Mouse (Mus musculus): ENCODE results near the gene Pld5.

Pld5 gene

GRCm38 (mm10) chr1:176274667-176275610 is at the start of gene Pld5:
TSS of gene Pld5 (minus strand) at chr1:176275312.
- no peak for DNase-seq (ENCODE audit: low read depth, low spot score)

DNA sequence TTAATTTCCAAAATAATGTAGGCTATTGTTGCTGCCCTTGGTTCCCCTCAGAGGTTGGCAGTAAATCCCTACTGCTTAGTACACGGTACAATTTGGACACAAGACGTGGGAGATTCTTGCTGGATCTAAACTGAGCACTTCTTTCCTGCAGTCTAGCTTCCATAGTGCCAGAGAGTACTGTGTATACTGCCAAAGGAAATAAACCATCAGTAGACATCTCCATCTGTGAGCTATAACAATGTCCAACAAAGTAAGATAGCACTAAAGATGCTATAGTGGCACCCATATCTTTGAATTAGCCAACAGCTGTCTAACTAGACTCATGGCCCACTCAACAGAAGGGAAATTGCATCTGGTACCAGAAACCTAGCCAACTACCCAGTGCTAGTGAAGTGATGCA is 40.0 kb upstream of the Pld5 start:
- no peak for DNase-seq (ENCODE audit: low read depth, low spot score)

DNA sequence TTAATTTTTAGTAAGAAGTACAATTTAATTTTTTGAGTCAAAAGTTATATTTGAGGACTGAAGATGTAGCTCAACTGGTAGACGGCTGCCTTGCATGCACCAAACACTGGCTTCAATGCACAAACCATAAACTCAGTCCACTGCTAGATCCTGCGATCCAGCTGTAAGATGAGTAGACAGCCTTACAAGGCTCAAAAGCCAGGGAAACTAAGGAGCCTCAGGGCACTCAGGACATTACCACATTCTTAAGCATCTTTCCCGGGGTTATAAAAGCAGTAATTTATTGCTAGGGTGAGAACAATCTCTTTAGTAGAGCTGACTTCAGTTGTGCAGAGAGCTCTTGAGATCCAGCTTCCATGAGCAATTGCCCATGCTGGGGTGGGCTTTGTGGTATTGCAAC is 35.1 kb upstream of the Pld5 start:
- DNase-seq (ENCODE audit: low read depth, low spot score), result no peak

DNA sequence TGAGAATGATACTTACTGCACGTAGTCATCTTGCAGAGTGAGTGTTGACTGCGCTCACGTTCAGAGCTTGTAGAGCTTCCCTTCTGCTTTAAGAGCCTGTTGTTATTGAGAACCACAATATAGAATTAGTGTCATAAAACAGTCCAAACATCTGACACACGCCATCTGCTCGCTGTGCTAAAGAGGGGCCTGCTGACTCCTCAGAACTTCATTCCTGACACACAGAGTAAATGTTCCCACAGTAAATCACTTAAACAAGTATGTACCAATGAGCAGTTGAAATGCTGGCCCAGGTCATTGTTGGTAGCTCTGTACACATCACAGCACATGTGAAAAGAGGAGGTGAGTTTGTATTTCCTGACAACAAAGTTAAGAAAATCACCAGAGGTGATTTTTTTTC is 14.3 kb upstream of the Pld5 start:
- DNase-seq (ENCODE audit: low read depth, low spot score), result no peak

- DNase-seq (ENCODE audit: low read depth, low spot score), result no peak
Measured at GRCm38 (mm10) chr1:176275611-176275980, 484 bp upstream of the Pld5 start.

DNA sequence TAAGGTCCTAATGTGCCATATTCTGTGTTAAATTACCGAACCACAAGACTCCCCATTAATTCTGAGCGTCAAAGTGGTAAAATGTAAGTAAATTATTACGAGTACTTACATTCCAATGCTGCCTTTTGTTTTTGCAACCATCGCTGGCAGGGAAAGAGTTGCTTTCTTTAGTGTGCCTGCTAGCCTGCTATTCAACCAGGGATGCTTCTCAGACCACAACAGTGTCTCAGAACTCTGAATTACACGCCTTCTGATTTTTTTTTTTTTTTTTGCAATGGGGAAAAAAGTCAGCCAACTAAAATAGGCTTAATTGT is 26.4 kb downstream of the Pld5 start:
- DNase-seq (ENCODE audit: low read depth, low spot score), result no peak

GRCm38 (mm10) chr1:176247885-176248716 is 27.0 kb downstream of the Pld5 start:
- DNase-seq (ENCODE audit: low read depth, low spot score), result no peak

GRCm38 (mm10) chr1:176239199-176239598 is 35.9 kb downstream of the Pld5 start:
- no peak for DNase-seq (ENCODE audit: low read depth, low spot score)

GRCm38 (mm10) chr1:176223794-176224193 is 51.3 kb downstream of the Pld5 start:
- DNase-seq (ENCODE audit: low read depth, low spot score), result no peak

GRCm38 (mm10) chr1:176223196-176223595 is 51.9 kb downstream of the Pld5 start:
- no peak for DNase-seq (ENCODE audit: low read depth, low spot score)

- DNase-seq (ENCODE audit: low read depth, low spot score), result no peak
Measured at GRCm38 (mm10) chr1:176218217-176218616, 56.9 kb downstream of the Pld5 start.

DNA sequence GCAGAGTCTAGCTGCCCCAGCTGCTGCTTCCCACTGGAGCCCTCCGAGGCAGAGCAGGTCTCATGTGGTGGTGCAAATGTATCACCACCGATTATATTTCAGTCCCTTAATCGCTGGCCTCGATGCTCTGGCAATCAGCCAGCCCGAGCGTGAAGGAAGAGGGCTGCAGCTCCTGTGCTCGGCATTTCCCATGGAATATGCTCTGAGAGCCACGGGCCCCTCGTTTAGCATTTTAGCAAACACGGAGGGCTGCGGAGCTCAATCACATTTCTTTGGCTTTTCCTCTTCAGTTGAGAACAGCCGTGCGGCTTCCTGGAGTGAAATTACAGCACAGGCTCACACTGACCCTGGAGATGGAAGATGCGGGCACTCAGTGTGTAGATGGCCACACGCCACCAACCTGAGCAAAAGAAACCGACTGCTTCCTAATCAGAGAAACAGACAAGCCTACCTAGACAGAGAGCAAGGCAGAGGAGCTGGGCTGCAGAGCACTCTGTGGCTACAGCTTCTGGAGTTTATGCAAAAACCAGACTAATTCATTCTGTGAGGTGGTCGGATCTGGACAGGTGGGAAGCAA is 61.4 kb downstream of the Pld5 start:
- DNase-seq (ENCODE audit: low read depth, low spot score), result no peak

DNA sequence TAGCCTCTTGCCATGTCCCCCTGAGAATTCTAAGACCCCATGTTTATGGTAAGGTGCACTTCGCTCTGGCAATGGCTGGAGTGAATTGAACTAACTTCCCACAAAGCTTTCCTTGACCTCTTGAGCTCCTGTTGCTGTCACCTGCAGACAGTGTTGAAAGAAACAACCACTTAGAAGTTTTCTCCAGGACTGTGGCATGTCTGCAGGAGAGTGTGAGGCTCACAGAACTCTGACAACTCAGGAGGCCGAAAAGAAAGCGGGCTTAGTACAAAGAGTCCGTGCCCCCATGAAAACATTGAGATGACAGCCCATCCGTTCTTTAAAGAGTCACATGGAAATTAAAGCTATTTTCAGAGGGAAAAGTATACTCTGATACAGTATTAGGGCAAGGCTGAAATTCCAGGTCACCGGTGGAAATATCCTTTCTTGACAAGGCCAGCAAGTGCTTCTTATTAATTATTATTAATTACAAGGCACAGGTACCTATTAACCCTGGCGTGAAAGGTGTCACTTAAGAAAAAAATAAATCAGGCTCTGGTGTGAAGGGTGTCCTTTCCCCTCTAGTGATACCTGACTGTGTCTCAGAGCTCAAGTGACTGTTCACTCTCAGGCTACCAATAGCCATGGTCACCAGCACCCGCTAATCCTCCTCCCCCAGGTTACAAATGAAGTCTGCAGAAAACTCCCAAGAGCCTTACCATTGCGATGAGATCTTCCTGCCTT is 62.0 kb downstream of the Pld5 start:
- no peak for DNase-seq (ENCODE audit: low read depth, low spot score)

- no peak for DNase-seq (ENCODE audit: low read depth, low spot score)
Measured at GRCm38 (mm10) chr1:176210803-176211202, 64.3 kb downstream of the Pld5 start.

GRCm38 (mm10) chr1:176208014-176208413 is 67.1 kb downstream of the Pld5 start:
- no peak for DNase-seq (ENCODE audit: low read depth, low spot score)

DNA sequence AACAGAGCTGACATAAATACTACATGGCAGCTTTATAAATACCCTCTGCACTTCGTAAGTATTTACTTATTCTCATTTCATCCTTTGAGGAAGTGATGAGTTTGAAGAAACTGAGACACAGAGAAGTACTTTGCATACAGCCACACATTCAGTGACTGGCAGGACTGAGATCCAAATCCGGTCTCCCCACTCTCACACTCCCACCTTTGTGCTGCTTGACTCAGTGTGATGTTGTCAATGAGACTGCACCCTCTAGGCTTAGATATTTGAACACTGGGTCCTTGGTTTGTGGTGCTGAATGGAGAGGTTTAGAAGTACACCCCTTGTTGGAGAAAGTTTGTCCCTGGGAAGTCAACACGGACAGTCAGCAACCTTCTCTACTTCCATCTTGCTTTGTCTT is 72.8 kb downstream of the Pld5 start:
- no peak for DNase-seq (ENCODE audit: low read depth, low spot score)

DNA sequence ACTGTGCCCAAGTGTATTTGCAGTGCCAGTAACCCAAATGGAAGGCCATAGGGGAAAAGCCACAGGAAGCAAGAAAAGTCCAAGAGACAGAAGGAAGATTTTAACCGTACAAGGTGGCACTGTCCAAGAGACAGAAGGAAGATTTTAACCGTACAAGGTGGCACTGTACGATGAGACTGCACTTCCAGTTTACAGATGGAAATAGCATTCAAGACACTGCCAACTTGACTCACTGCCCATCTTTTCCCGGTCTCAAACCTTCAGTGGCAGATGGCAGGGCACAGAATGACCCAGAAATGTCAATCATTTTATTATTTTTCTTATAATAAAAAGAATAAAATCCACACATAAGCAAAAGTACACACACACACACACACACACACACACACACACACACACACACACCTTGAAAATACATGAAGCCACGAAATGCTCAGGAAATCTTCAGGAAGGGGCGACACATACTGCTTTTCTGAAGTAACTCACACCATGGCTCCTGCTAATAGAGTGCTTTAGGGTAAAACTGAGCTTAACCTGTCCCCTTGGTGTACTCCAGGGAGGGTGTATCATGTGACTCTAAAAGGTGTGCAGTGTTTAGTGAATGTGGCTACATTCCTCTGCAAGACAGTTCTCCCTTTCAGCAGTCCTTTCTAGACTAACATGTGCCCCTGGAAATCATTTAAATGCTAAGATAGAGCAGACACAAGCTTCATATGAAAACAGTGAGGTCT is 77.9 kb downstream of the Pld5 start:
- no peak for DNase-seq (ENCODE audit: low read depth, low spot score)

DNA sequence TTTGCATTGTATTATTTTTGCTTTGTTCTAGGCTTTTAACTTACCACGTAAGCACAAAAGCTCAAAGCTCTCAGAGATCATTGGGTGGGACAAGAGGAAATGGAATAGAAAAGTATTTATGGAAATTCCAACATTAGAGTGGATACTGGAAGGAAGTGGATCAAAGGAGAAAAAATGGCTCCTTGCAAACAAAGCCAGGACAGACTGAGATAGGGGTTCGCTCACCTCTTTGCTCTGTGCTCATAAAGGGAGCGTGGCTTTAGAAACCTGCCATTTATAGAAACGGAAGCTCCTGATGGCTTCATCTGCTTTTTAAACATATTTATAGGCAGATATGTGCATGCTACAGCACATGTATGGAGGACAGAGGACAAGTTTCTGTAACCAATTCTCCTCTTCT is 78.8 kb downstream of the Pld5 start:
- DNase-seq (ENCODE audit: low read depth, low spot score), result no peak

DNA sequence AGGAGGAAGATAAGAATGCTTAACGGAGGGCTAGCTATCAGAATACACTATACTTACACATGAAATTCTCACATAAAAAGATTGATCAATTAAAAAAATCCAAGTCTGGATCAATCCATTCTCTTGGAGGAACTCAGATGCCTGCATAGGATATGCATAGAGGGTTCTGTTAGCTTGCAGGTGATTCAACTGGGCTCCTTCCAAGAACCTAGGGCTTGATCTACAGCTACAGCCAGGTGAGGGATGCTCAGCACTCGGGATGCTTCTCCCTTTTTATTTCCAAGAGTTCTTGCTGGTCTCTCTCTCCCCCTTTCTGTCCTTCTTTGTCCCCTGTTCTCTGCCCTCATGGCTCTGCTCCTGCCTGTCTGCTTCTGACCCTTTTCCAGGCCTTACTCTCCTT is 80.4 kb downstream of the Pld5 start:
- no peak for DNase-seq (ENCODE audit: low read depth, low spot score)

DNA sequence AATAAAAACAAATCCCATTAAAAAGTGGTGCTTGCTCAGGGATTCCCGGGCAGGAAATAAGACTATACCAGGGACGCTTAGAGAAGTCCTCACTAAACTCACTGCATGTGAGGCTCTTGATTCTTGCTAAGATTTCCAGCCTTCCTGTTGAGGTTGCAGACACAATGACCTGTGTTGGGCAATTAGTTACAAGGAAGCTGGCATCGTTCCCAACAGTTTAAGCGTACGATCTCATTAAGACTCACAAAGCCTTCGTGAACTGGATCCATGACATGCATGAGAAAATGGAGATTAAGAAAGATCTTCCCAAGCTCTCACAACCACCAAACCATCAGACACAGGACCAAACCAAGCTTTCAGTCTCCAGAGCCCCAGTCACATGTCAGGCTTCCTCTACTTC is 91.1 kb downstream of the Pld5 start:
- DNase-seq (ENCODE audit: low read depth, low spot score), result no peak

GRCm38 (mm10) chr1:176174971-176175370 is 100.1 kb downstream of the Pld5 start:
- no peak for DNase-seq (ENCODE audit: low read depth, low spot score)

All from CD4-positive helper T cell, adult 2 months (primary cell).